Mouse (Mus musculus) lung, embryonic 14.5 days (tissue): ENCODE results near the gene Cox5a. TPM values are rescaled to one million over a fixed set of nuclear protein-coding genes. Genes with fewer than 3 reads are reported as not detected.

Experiments used
- ATAC-seq: fragments of 200-750 bp; cut with Nextera tagmentation; 2 replicates; pipeline ENCODE4 v1.8.0; 2017; ENCODE audit warnings: mild to moderate bottlenecking, moderate TSS enrichment, moderate library complexity; ENCODE audit not compliant: insufficient read depth
- DNase-seq: peaks from one replicate; pipeline ENCODE4 v3.0.0-alpha.2; 2015
- H3K27ac ChIP-seq: fragments of 300-500 bp; sonication (generic); 2 replicates; pipeline ENCODE4 v1.5.1; 2014; ENCODE audit warnings: low read depth, mild to moderate bottlenecking, moderate library complexity
- H3K27me3 ChIP-seq: fragments of 300-500 bp; sonication (generic); 2 replicates; pipeline ENCODE4 v1.6.1; 2014; ENCODE audit warnings: low read length, control low read depth; ENCODE audit not compliant: insufficient read depth
- H3K36me3 ChIP-seq: fragments of 300-500 bp; sonication (generic); 2 replicates; pipeline ENCODE4 v1.6.1; 2014; ENCODE audit warnings: control low read depth; ENCODE audit not compliant: insufficient read depth
- H3K4me1 ChIP-seq: fragments of 300-500 bp; sonication (generic); 2 replicates; pipeline ENCODE4 v1.6.1; 2014; ENCODE audit warnings: antibody characterized with exemption, control low read depth; ENCODE audit not compliant: insufficient read depth
- H3K4me2 ChIP-seq: fragments of 300-500 bp; sonication (generic); 2 replicates; pipeline ENCODE4 v1.6.1; 2014; ENCODE audit warnings: mild to moderate bottlenecking
- H3K4me3 ChIP-seq: fragments of 300-500 bp; sonication (generic); 2 replicates; pipeline ENCODE4 v1.5.1; 2014; ENCODE audit warnings: low read depth, low read length
- H3K9ac ChIP-seq: fragments of 300-500 bp; sonication (generic); 2 replicates; pipeline ENCODE4 v1.6.1; 2014
- H3K9me3 ChIP-seq: fragments of 300-500 bp; sonication (generic); 2 replicates; pipeline ENCODE4 v1.6.1; 2016; ENCODE audit warnings: low read depth, low read length, control low read depth
- CTCF ChIP-seq: IDR thresholded peaks from 2 replicates; pipeline ENCODE4 v1.5.1; 2016; ENCODE audit warnings: antibody characterized with exemption, low read depth
- WGBS: fragments of 180-500 bp; shearing (Covaris S2); extraction: QIAGEN DNeasy Blood & Tissue Kit; methylation state at CpG from one replicate; pipeline ENCODE4 v1.1.7; 2014; 5-methylcytosine and 5-hydroxymethylcytosine counted together
- polyA plus RNA-seq: library from polyadenylated mRNA; unstranded; fragments of >200 nt; fragmentation: Nextera tagmentation; extraction: Ambion mirVana; gene quantifications from 2 replicates; pipeline ENCODE4 v1.2.1, GENCODE M21; 2014

The Cox5a gene
- polyA plus RNA-seq, 1 experiment from 2014 or later, result 527 TPM

GRCm38 (mm10) chr9:57553119-57553518 is 32.0 kb downstream of the Cox5a start:
- ATAC-seq, result 0 out of 2 replicates have a peak, but pooled peaks have one; percentile 19
- WGBS, result 76% methylated on average over 11 of the region's 11 CpGs

GRCm38 (mm10) chr9:57554753-57555152 is 33.7 kb downstream of the Cox5a start:
- H3K27me3 ChIP-seq, result no peaks in the 10 kb centered on the region
- H3K9me3 ChIP-seq, result no peaks in the 10 kb centered on the region
- H3K36me3 ChIP-seq, result 0 out of 2 replicates have a peak, but pooled peaks cover 11% of the 10 kb centered on the region
- ATAC-seq (no peak), DNase-seq (no peak)
- WGBS, result 49% methylated on average over 3 of the region's 3 CpGs
- no peak for TF ChIP-seq CTCF
- peaks cover 6% of the 10 kb centered on the region; the same call in 1 of the 2 replicates for H3K4me1 ChIP-seq
- H3K4me3 ChIP-seq, result no peak overlapping the region
- H3K4me2 ChIP-seq, result no peak overlapping the region
- H3K9ac ChIP-seq, result no peak overlapping the region
- no peak overlapping the region for H3K27ac ChIP-seq

More at GRCm38 (mm10) chr9:57553119-57553518, 32.0 kb downstream of the Cox5a start:
- Histone ChIP-seq H3K36me3 (peaks cover 26% of the 10 kb centered on the region), H3K9ac (no peak overlapping the region), H3K4me2 (no peak overlapping the region), H3K9me3 (no peaks in the 10 kb centered on the region), H3K27ac (no peak overlapping the region), H3K4me1 (peaks cover 6% of the 10 kb centered on the region; the same call in 1 of the 2 replicates), H3K27me3 (no peaks in the 10 kb centered on the region), H3K4me3 (no peak overlapping the region)
- DNase-seq, result no peak
- no peak for TF ChIP-seq CTCF

- no peak overlapping the region for H3K4me3 ChIP-seq
- H3K4me2 ChIP-seq, result no peak overlapping the region
- no peaks in the 10 kb centered on the region for H3K27me3 ChIP-seq
- DNase-seq (no peak), ATAC-seq (no peak)
- WGBS, result 78% methylated on average over 3 of the region's 3 CpGs
- H3K36me3 ChIP-seq, result no peaks in the 10 kb centered on the region
- H3K27ac ChIP-seq, result no peak overlapping the region
- H3K4me1 ChIP-seq, result peaks cover 7% of the 10 kb centered on the region
- H3K9me3 ChIP-seq, result no peaks in the 10 kb centered on the region
- no peak overlapping the region for H3K9ac ChIP-seq
- TF ChIP-seq CTCF, result no peak
Observed at GRCm38 (mm10) chr9:57557215-57557614, 36.1 kb downstream of the Cox5a start.

- H3K27me3 ChIP-seq, result no peaks in the 10 kb centered on the region
- ATAC-seq (no peak), DNase-seq (no peak)
- WGBS, result 90% methylated on average over 4 of the region's 4 CpGs
- no peaks in the 10 kb centered on the region for H3K36me3 ChIP-seq
- no peak overlapping the region for H3K4me2 ChIP-seq
- no peaks in the 10 kb centered on the region for H3K9me3 ChIP-seq
- no peak overlapping the region for H3K27ac ChIP-seq
- H3K4me3 ChIP-seq, result no peak overlapping the region
- no peak for TF ChIP-seq CTCF
- H3K9ac ChIP-seq, result no peak overlapping the region
- peaks cover 7% of the 10 kb centered on the region for H3K4me1 ChIP-seq
Observed at GRCm38 (mm10) chr9:57558625-57559024, 37.6 kb downstream of the Cox5a start.

GRCm38 (mm10) chr9:57559568-57559967 is 38.5 kb downstream of the Cox5a start:
- Histone ChIP-seq H3K27ac (no peak overlapping the region), H3K36me3 (no peaks in the 10 kb centered on the region), H3K4me1 (peaks cover 7% of the 10 kb centered on the region), H3K4me3 (no peak overlapping the region), H3K9me3 (no peaks in the 10 kb centered on the region), H3K4me2 (no peak overlapping the region), H3K9ac (no peak overlapping the region), H3K27me3 (no peaks in the 10 kb centered on the region)
- DNase-seq, result no peak
- WGBS, result 70% methylated on average over 2 of the region's 2 CpGs
- no peak for TF ChIP-seq CTCF
- ATAC-seq, result no peak

GRCm38 (mm10) chr9:57560263-57560662 is 39.2 kb downstream of the Cox5a start:
- TF ChIP-seq CTCF, result no peak

GRCm38 (mm10) chr9:57560861-57561710 is 40.0 kb downstream of the Cox5a start, which contains the start of gene Scamp2:
Gene Scamp2 (plus strand): TSS chr9:57560943.
- Histone ChIP-seq H3K9me3 (no peaks in the 10 kb centered on the region), H3K4me2 (peak within 1 kb of the TSS; percentile 92), H3K4me1 (peaks cover 7% of the 10 kb centered on the region), H3K27ac (peak within 1 kb of the TSS; percentile 58), H3K4me3 (peak within 1 kb of the TSS; percentile 63), H3K9ac (peak within 1 kb of the TSS; percentile 69), H3K27me3 (no peaks in the 10 kb centered on the region), H3K36me3 (no peaks in the 10 kb centered on the region)
- under 1% methylated on average over 37 of the region's 37 CpGs for WGBS
- peak; percentile 27; the same call in 1 of the 2 replicates for TF ChIP-seq CTCF
- peak; percentile 100 for ATAC-seq
- DNase-seq, result peak; percentile 96

More at GRCm38 (mm10) chr9:57560263-57560662, 39.2 kb downstream of the Cox5a start:
- 26% methylated on average over 7 of the region's 7 CpGs for WGBS
- DNase-seq, result no peak
- Histone ChIP-seq H3K4me1 (peaks cover 7% of the 10 kb centered on the region), H3K36me3 (no peaks in the 10 kb centered on the region), H3K27ac (peak overlapping the region; percentile 58; the same call in 1 of the 2 replicates), H3K4me3 (peak overlapping the region; percentile 63), H3K4me2 (peak overlapping the region; percentile 92), H3K9ac (peak overlapping the region; percentile 69), H3K27me3 (no peaks in the 10 kb centered on the region), H3K9me3 (no peaks in the 10 kb centered on the region)
- ATAC-seq, result no peak
